Mouse (Mus musculus): ENCODE results near the gene Fuk. TPM values are rescaled to one million over a fixed set of nuclear protein-coding genes. Genes with fewer than 3 reads are reported as not detected.

Fuk gene
- 11.8 TPM for polyA plus RNA-seq (2017; shearing (Covaris generic))

DNA sequence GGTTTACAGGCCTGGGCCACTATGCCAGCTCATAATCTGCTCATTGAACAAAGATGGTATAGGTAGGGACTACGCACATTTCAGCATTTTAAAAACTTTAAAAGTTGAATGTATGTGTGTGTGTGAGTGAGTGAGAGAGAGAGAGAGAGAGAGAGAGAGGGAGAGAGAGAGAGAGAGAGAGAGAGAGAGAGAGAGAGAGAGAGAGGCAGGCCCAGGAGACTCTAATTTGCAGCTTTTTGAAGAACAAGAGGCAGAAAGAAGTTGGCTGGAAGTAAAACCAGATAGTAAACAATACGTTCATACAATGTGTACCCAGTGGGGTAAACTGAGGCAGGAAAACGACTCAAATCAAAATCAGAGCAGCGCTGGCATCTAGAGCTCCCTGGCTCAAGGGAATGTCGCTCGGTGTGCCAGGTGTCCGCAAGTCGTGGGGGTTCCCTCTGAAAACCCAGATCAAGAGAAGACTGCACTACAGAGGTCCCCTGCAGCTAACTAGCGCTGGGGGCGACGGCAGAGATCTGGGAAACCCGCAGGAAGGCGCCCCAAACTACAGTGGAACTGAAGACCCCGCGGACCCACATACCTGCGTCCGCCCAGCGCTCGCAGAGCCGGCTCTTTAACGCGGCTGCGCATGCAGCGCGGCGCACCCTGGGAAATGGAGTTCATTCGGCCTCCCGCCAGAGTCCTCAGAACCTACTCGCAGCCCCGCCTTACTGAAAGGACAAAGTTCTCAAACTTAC, at the start of gene Fuk:
Gene Fuk (minus strand): TSS at position 650 of the 740 bp plus-strand sequence.

DNA sequence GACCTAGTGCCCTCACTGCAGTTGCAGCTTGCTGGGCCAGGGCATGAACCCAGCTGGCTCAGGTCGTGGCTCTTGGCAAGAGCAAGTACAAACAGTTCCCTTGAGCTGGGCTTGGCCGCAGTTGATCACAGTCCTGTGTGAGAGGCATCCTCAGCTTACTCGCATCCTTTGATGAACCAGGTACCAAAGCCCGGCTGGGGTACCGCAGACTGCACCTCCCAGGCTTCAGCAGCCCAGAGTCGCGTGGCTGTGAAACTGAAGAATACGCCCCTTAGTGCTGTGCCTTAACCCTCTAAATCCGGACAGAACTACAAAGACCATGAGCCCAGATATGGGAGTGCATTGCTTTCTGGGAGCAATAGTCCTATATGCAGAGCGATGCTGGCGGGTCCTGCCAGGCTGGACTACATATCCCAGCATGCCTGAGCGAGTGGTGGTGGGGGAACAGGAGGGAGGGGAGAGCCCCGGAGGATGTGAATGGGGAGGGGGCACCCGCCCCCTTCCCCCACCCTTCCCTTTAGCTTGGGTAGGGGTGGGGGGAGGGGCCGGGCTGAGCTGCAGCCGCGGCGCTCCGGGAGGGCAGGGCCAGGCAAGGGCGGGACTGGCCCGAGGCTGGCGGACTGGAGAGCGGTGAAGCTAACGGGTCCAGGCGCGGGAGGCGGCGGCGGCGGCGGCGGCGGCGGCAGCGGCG, 17.2 kb upstream of the Fuk start, which contains the start of gene St3gal2:
Gene St3gal2 (plus strand): TSS at position 582 of the 691 bp plus-strand sequence.

DNA sequence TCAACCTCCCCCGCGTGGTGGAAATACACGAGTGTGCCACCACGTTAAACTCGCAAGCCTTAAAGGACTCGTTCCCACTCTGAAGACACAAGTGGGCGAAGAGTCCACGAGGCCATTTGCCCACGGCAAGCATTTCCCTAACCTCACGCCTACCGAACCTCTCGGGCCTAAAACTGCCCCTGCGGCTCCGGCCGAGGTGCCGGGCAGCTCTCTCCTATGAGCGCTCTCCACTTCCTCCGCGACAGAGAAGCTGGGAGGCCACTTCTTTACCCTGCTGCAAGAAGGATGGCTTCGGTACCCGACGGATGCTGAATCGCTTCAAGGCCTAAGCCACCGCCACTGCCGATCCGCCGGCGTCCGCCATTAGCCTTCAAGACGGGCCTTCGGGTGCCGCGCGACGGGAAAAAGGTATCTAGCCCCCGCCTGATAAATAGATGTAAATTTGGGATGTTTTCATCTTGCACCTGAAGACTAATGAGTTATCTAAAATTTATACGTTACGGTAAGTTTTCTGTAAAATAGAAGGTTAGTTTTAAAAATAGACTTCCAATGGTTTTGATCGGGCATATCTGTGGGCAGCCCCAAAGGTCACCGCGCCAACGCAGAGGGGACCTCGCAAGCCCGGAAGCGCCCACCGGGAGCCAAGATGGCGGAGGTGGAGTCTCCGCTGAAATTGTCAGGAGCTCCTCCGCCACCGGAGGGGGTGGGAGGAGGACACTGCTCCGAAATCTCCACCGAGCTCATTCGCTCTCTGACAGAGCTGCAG, 55.7 kb downstream of the Fuk start, which contains the start of the genes Cog4 and Sf3b3:
Gene Cog4 (plus strand): TSS at position 196 of the 766 bp plus-strand sequence.
Gene Sf3b3 (minus strand): TSS at position 383 of the 766 bp plus-strand sequence.

Other genes with a start within 250 kb of the Fuk start
- 0.13 TPM for gene Mtss1l, start 181.0 kb downstream of the Fuk start, polyA plus RNA-seq (2017; shearing (Covaris generic))
- not detected for gene Il34, start 96.6 kb downstream of the Fuk start, polyA plus RNA-seq (2017; shearing (Covaris generic))
- 56.0 TPM for gene Cog4, start 55.9 kb downstream of the Fuk start, polyA plus RNA-seq (2017; shearing (Covaris generic))
- gene Sf3b3, start 55.7 kb downstream of the Fuk start, polyA plus RNA-seq (2017; shearing (Covaris generic)), result 180 TPM
- gene St3gal2, start 17.4 kb upstream of the Fuk start, polyA plus RNA-seq (2017; shearing (Covaris generic)), result 38.0 TPM
- 23.9 TPM for gene Ddx19a, start 95.3 kb upstream of the Fuk start, polyA plus RNA-seq (2017; shearing (Covaris generic))
- 14.8 TPM for gene Ddx19b, start 129.3 kb upstream of the Fuk start, polyA plus RNA-seq (2017; shearing (Covaris generic))
- 45.1 TPM for gene Aars, start 130.7 kb upstream of the Fuk start, polyA plus RNA-seq (2017; shearing (Covaris generic))
- gene Exosc6, start 153.9 kb upstream of the Fuk start, polyA plus RNA-seq (2017; shearing (Covaris generic)), result 34.5 TPM
- gene Clec18a, start 189.9 kb upstream of the Fuk start, polyA plus RNA-seq (2017; shearing (Covaris generic)), result not detected
- gene Pdpr, start 192.1 kb upstream of the Fuk start, polyA plus RNA-seq (2017; shearing (Covaris generic)), result 18.8 TPM